Mouse (Mus musculus): Measurements from ENCODE around the gene Dcaf11.

The Dcaf11 gene

GRCm38 (mm10) chr14:55616844-55617243, 57.0 kb downstream of the Dcaf11 start:
- no peak for DNase-seq (ENCODE audit: extremely low spot score)

- peak; percentile 56 for DNase-seq (ENCODE audit: extremely low spot score)
Observed at GRCm38 (mm10) chr14:55617822-55618221, 58.0 kb downstream of the Dcaf11 start, which contains the start of gene Rec8. Rec8 (plus strand) TSS chr14:55618037.

- DNase-seq (ENCODE audit: extremely low spot score), result no peak
Observed at GRCm38 (mm10) chr14:55618486-55619195, 58.8 kb downstream of the Dcaf11 start.

Measured in embryo, embryonic 9.5 days (tissue).